Mouse (Mus musculus) kidney, postnatal 0 days (tissue): ENCODE results near the gene Ssh2. TPM values are rescaled to one million over a fixed set of nuclear protein-coding genes. Genes with fewer than 3 reads are reported as not detected.

Experiments used
- ATAC-seq: fragments of 200-750 bp; cut with Nextera tagmentation; replicated peaks from 2 replicates; pipeline ENCODE4 v1.8.0; 2017; ENCODE audit warnings: low read depth, moderate number of reproducible peaks, moderate TSS enrichment, moderate library complexity; ENCODE audit not compliant: low FRiP score
- DNase-seq: peaks from one replicate; pipeline ENCODE4 v3.0.0-alpha.2; 2016; ENCODE audit warnings: low spot score
- H3K27ac ChIP-seq: fragments of 300-500 bp; sonication (generic); 2 replicates; pipeline ENCODE4 v1.5.1; 2014; ENCODE audit warnings: mild to moderate bottlenecking
- H3K27me3 ChIP-seq: fragments of 300-500 bp; sonication (generic); 2 replicates; pipeline ENCODE4 v1.6.1; 2014; ENCODE audit warnings: low read length, mixed read lengths; ENCODE audit not compliant: insufficient read depth
- H3K36me3 ChIP-seq: fragments of 300-500 bp; sonication (generic); 2 replicates; pipeline ENCODE4 v1.6.1; 2014; ENCODE audit warnings: low read length, mixed read lengths; ENCODE audit not compliant: insufficient read depth
- H3K4me1 ChIP-seq: fragments of 300-500 bp; sonication (generic); replicated peaks from 2 replicates; pipeline ENCODE4 v1.6.1; 2014; ENCODE audit warnings: antibody characterized with exemption, low read length, mixed read lengths; ENCODE audit not compliant: insufficient read depth
- H3K4me2 ChIP-seq: fragments of 300-500 bp; sonication (generic); 2 replicates; pipeline ENCODE4 v1.6.1; 2014; ENCODE audit warnings: mild to moderate bottlenecking, low read length, moderate library complexity, mixed read lengths
- H3K4me3 ChIP-seq: fragments of 300-500 bp; sonication (generic); replicated peaks from 2 replicates; pipeline ENCODE4 v1.5.1; 2014; ENCODE audit warnings: low read depth, low read length
- H3K9ac ChIP-seq: fragments of 300-500 bp; sonication (generic); 2 replicates; pipeline ENCODE4 v1.6.1; 2014; ENCODE audit warnings: low read depth, low read length
- H3K9me3 ChIP-seq: fragments of 300-500 bp; sonication (generic); replicated peaks from 2 replicates; pipeline ENCODE4 v1.6.1; 2016; ENCODE audit warnings: low read length, inconsistent platforms, mixed read lengths
- CTCF ChIP-seq: IDR thresholded peaks from 2 replicates; pipeline ENCODE4 v1.5.1; 2016; ENCODE audit warnings: antibody characterized with exemption, low read depth, mild to moderate bottlenecking, moderate library complexity
- WGBS: fragments of 180-500 bp; shearing (Covaris S2); extraction: QIAGEN DNeasy Blood & Tissue Kit; methylation state at CpG from one replicate; pipeline ENCODE4 v1.1.7; 2014; 5-methylcytosine and 5-hydroxymethylcytosine counted together
- polyA plus RNA-seq: library from polyadenylated mRNA; unstranded; fragments of >200 nt; fragmentation: Nextera tagmentation; extraction: Ambion mirVana; gene quantifications from 2 replicates; pipeline ENCODE4 v1.2.1, GENCODE M21; 2015

Ssh2 gene
- polyA plus RNA-seq, 1 experiment from 2014 or later: 3.9 TPM

- Histone ChIP-seq H3K36me3 (no peaks in the 10 kb centered on the region), H3K27ac (no peak overlapping the region), H3K4me3 (no peak overlapping the region), H3K27me3 (peaks cover 12% of the 10 kb centered on the region; the same call in 1 of the 2 replicates), H3K4me2 (no peak overlapping the region), H3K9ac (no peak overlapping the region), H3K4me1 (peaks cover 14% of the 10 kb centered on the region), H3K9me3 (no peaks in the 10 kb centered on the region)
- ATAC-seq: no peak
- TF ChIP-seq CTCF: no peak
- 31% methylated on average over 4 of the region's 4 CpGs for WGBS
- no peak for DNase-seq
Observed at GRCm38 (mm10) chr11:77464684-77465083, 248.6 kb downstream of the Ssh2 start.

GRCm38 (mm10) chr11:77465111-77465510, 249.0 kb downstream of the Ssh2 start:
- Histone ChIP-seq H3K4me2 (no peak overlapping the region), H3K27me3 (peaks cover 12% of the 10 kb centered on the region; the same call in 1 of the 2 replicates), H3K9me3 (no peaks in the 10 kb centered on the region), H3K36me3 (no peaks in the 10 kb centered on the region), H3K4me3 (no peak overlapping the region), H3K4me1 (peaks cover 14% of the 10 kb centered on the region), H3K27ac (no peak overlapping the region), H3K9ac (no peak overlapping the region)
- ATAC-seq: no peak
- 68% methylated on average over 3 of the region's 3 CpGs for WGBS
- TF ChIP-seq CTCF: no peak
- no peak for DNase-seq

DNA sequence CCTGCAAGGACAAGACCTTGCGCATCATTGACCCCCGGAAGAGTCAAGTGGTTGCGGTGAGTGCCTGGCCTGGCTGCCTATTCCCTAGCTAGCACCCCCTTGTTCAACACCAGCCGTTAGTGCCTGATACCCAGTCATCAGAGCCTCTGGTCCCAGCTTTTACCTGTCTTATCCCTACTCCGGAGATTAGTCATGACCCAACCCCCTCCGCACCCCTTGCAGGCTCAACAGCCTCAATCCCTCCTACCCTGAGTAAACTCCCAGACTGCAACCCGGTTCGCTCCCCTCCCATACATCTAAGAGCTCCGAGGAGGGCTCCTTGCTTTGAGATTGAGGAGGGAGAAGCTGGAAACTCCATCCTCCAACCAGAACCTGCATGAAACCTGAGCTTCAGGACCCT, 250.5 kb downstream of the Ssh2 start:
- ATAC-seq: no peak
- H3K9me3 ChIP-seq: no peaks in the 10 kb centered on the region

DNA sequence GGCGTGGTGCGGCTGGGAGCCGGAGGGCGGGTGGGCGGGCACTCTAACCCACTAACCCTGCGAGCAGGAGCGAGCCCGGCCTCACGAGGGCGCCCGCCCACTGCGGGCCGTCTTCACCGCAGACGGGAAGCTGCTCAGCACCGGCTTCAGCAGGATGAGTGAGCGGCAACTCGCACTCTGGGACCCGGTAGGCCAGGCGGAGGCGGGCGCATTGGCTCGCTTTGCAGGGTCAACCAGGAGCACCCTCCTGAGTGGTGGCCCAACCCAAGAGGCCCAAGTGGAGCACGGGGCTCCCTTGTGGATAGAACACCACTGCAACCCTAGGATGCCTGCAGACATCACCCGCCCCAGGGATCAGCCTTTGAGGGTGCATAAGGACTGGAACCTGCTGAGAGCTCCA, 251.1 kb downstream of the Ssh2 start:
- no peak for DNase-seq
- Histone ChIP-seq H3K9me3 (no peaks in the 10 kb centered on the region), H3K27me3 (peaks cover 12% of the 10 kb centered on the region; the same call in 1 of the 2 replicates), H3K4me3 (no peak overlapping the region), H3K9ac (no peak overlapping the region), H3K36me3 (no peaks in the 10 kb centered on the region), H3K4me2 (no peak overlapping the region; the same call in 1 of the 2 replicates), H3K4me1 (peaks cover 10% of the 10 kb centered on the region; the same call in 1 of the 2 replicates), H3K27ac (no peak overlapping the region)
- WGBS: 5% methylated on average over 25 of the region's 25 CpGs
- peak; percentile 63 for TF ChIP-seq CTCF
- ATAC-seq: peak; percentile 57

More for the DNA sequence above, 250.5 kb downstream of the Ssh2 start:
- 34% methylated on average over 9 of the region's 9 CpGs for WGBS
- Histone ChIP-seq H3K4me2 (no peak overlapping the region; the same call in 1 of the 2 replicates), H3K4me3 (no peak overlapping the region), H3K4me1 (peaks cover 14% of the 10 kb centered on the region), H3K9ac (no peak overlapping the region), H3K27ac (no peak overlapping the region), H3K36me3 (no peaks in the 10 kb centered on the region), H3K27me3 (peaks cover 12% of the 10 kb centered on the region; the same call in 1 of the 2 replicates)
- no peak for TF ChIP-seq CTCF
- DNase-seq: no peak

DNA sequence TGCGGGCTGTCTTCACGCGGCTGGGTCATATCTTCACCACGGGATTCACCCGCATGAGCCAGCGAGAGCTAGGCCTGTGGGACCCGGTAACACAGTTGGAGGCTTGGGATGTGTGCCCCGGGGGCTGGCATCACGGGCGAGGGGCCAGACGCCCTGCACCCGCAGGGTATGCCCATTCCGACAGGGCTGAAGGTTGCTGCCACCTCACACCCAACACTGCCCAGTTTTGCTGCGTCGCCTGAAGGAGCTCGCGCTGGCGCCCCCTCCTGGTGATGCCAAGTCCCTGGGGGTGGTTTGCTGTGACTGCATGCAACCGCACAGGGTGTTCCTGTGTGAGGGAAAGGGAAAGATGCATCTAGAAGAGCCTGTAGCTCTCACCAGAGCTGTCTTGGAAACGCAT, 251.7 kb downstream of the Ssh2 start:
- H3K27me3 ChIP-seq: peaks cover 12% of the 10 kb centered on the region; the same call in 1 of the 2 replicates
- peaks cover 5% of the 10 kb centered on the region; the same call in 1 of the 2 replicates for H3K4me1 ChIP-seq
- H3K9me3 ChIP-seq: no peaks in the 10 kb centered on the region
- no peak overlapping the region for H3K27ac ChIP-seq
- ATAC-seq (no peak), DNase-seq (peak; percentile 75)
- no peaks in the 10 kb centered on the region for H3K36me3 ChIP-seq
- TF ChIP-seq CTCF: peak; percentile 83
- 13% methylated on average over 20 of the region's 20 CpGs for WGBS
- H3K4me3 ChIP-seq: no peak overlapping the region; the same call in 1 of the 2 replicates
- no peak overlapping the region for H3K9ac ChIP-seq
- peak overlapping the region; percentile 43 for H3K4me2 ChIP-seq

DNA sequence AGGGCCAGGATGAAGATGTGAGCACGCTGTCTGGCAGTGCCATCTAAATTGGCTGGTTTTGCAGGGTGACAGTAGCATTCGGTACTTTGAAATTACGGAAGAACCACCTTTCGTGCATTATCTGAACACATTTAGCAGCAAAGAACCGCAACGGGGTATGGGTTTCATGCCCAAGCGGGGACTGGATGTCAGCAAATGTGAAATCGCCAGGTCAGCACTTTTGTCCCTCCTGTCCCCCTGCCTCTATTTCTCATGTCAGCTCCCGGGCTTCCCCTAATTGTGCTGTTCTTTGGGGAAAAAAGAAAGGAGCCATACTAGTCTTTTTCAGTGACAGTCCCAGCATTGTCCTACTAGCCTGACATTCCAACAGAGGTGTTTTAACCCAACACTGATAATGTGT, 252.3 kb downstream of the Ssh2 start:
- no peak for ATAC-seq
- peaks cover 12% of the 10 kb centered on the region; the same call in 1 of the 2 replicates for H3K27me3 ChIP-seq
- 83% methylated on average over 9 of the region's 9 CpGs for WGBS

GRCm38 (mm10) chr11:77471407-77471806, 255.3 kb downstream of the Ssh2 start:
- Histone ChIP-seq H3K4me3 (no peak overlapping the region), H3K9me3 (no peaks in the 10 kb centered on the region), H3K4me1 (peaks cover 4% of the 10 kb centered on the region; the same call in 1 of the 2 replicates), H3K27ac (no peak overlapping the region), H3K27me3 (peaks cover 8% of the 10 kb centered on the region; the same call in 1 of the 2 replicates), H3K4me2 (no peak overlapping the region), H3K9ac (no peak overlapping the region), H3K36me3 (no peaks in the 10 kb centered on the region)
- DNase-seq (no peak), ATAC-seq (no peak)
- no peak for TF ChIP-seq CTCF
- 77% methylated on average over 29 of the region's 29 CpGs for WGBS

More for the DNA sequence above, 252.3 kb downstream of the Ssh2 start:
- Histone ChIP-seq H3K4me2 (no peak overlapping the region), H3K9me3 (no peaks in the 10 kb centered on the region), H3K27ac (no peak overlapping the region), H3K9ac (no peak overlapping the region), H3K36me3 (no peaks in the 10 kb centered on the region), H3K4me3 (no peak overlapping the region), H3K4me1 (peaks cover 4% of the 10 kb centered on the region; the same call in 1 of the 2 replicates)
- DNase-seq: no peak
- no peak for TF ChIP-seq CTCF
